Mouse (Mus musculus) hindbrain, embryonic 16.5 days (tissue): Measurements from ENCODE around the gene Gpn3. TPM values are rescaled to one million over a fixed set of nuclear protein-coding genes. Genes with fewer than 3 reads are reported as not detected.

Experiments used
- ATAC-seq: fragments of 200-750 bp; cut with Nextera tagmentation; 2 replicates; pipeline ENCODE4 v1.8.0; 2017; ENCODE audit warnings: moderate TSS enrichment, moderate library complexity
- H3K27ac ChIP-seq: fragments of 300-500 bp; sonication (generic); 2 replicates; pipeline ENCODE4 v1.5.1; 2014; ENCODE audit warnings: low read depth, mild to moderate bottlenecking, control low read depth, low read length, moderate library complexity
- H3K27me3 ChIP-seq: fragments of 300-500 bp; sonication (generic); replicated peaks from 2 replicates; pipeline ENCODE4 v1.6.1; 2014; ENCODE audit warnings: low read length; ENCODE audit not compliant: control insufficient read depth, insufficient read depth
- H3K36me3 ChIP-seq: fragments of 300-500 bp; sonication (generic); 2 replicates; pipeline ENCODE4 v1.6.1; 2014; ENCODE audit warnings: mild to moderate bottlenecking, low read length, moderate library complexity, mixed read lengths; ENCODE audit not compliant: control insufficient read depth, insufficient read depth
- H3K4me1 ChIP-seq: fragments of 300-500 bp; sonication (generic); 2 replicates; pipeline ENCODE4 v1.6.1; 2014; ENCODE audit warnings: low read depth, low read length; ENCODE audit not compliant: control insufficient read depth, insufficient read depth
- H3K4me2 ChIP-seq: fragments of 300-500 bp; sonication (generic); 2 replicates; pipeline ENCODE4 v1.6.1; 2014; ENCODE audit warnings: mild to moderate bottlenecking, low read length, control low read depth, moderate library complexity
- H3K4me3 ChIP-seq: fragments of 300-500 bp; sonication (generic); 2 replicates; pipeline ENCODE4 v1.5.1; 2014; ENCODE audit warnings: mild to moderate bottlenecking, low read length, control low read depth, moderate library complexity
- H3K9ac ChIP-seq: fragments of 300-500 bp; sonication (generic); 2 replicates; pipeline ENCODE4 v1.6.1; 2014; ENCODE audit warnings: low read depth, mild to moderate bottlenecking, control low read depth, low read length, moderate library complexity
- H3K9me3 ChIP-seq: fragments of 300-500 bp; sonication (generic); 2 replicates; pipeline ENCODE4 v1.6.1; 2014; ENCODE audit warnings: mild to moderate bottlenecking, low read length, moderate library complexity; ENCODE audit not compliant: control insufficient read depth
- WGBS: fragments of 180-500 bp; shearing (Covaris S2); extraction: QIAGEN DNeasy Blood & Tissue Kit; methylation state at CpG from one replicate; pipeline ENCODE4 v1.1.7; 2014; 5-methylcytosine and 5-hydroxymethylcytosine counted together
- polyA plus RNA-seq: library from polyadenylated mRNA; unstranded; fragments of >200 nt; fragmentation: Nextera tagmentation; extraction: Ambion mirVana; gene quantifications from 2 replicates; pipeline ENCODE4 v1.2.1, GENCODE M21; 2015

Gpn3 gene
- polyA plus RNA-seq, 1 experiment from 2014 or later, result 35.3 TPM

DNA sequence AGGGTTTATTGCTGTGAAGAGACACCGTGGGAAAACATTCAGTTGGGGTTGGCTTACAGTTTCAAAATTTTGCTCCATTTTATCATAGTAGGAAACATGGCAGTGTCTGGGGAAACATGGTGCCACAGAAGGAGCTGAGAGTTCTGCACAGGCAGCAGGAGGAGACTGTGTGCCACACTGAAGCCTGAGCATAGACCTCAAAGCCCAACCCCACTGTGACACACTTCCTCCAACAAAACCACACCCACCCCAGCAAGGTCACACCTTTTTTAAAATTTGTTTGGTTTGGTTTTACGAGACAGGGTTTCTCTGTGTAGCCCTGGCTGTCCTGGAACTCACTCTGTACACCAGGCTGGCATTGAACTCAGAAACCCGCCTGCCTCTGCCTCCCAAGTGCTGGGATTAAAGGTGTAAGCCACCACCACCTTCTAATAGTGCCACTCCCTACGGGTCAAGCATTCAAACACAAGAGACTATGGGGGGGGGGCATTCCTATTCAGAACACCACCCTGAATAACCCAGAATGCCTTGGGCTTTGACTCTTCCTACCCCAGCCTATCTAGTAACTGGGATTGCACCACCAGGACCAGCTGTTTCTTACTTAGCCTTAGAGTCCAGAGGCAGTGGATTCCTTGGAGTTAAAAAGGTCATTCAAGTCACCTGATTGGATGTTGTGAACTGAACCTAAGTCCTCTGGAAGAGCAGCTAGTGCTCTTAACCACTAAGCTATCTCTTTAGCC lies 58.5 kb downstream of the Gpn3 start:
- Histone ChIP-seq H3K36me3 (peaks cover 42% of the 10 kb centered on the region), H3K27me3 (no peaks in the 10 kb centered on the region), H3K4me2 (no peak overlapping the region), H3K4me1 (no peaks in the 10 kb centered on the region), H3K9me3 (no peaks in the 10 kb centered on the region), H3K27ac (no peak overlapping the region), H3K4me3 (no peak overlapping the region), H3K9ac (no peak overlapping the region)
- 95% methylated on average over 4 of the region's 4 CpGs for WGBS
- no peak for ATAC-seq

- no peak overlapping the region for H3K9ac ChIP-seq
- no peak overlapping the region for H3K4me3 ChIP-seq
- no peaks in the 10 kb centered on the region for H3K27me3 ChIP-seq
- no peak overlapping the region for H3K27ac ChIP-seq
- no peak for ATAC-seq
- WGBS, result 95% methylated on average over 8 of the region's 8 CpGs
- H3K4me2 ChIP-seq, result no peak overlapping the region
- no peaks in the 10 kb centered on the region for H3K9me3 ChIP-seq
- peaks cover 49% of the 10 kb centered on the region for H3K36me3 ChIP-seq
- no peaks in the 10 kb centered on the region for H3K4me1 ChIP-seq
Measured at GRCm38 (mm10) chr5:122431221-122431620, 59.5 kb downstream of the Gpn3 start.

Other genes with a start within 250 kb of the Gpn3 start
- gene Ccdc63, start 231.1 kb upstream of the Gpn3 start, polyA plus RNA-seq, result 0.19 and 0.20 TPM in 2 replicates
- 182 and 185 TPM in 2 replicates for gene Ppp1cc, start 213.6 kb upstream of the Gpn3 start, polyA plus RNA-seq
- gene Hvcn1, start 165.1 kb upstream of the Gpn3 start, polyA plus RNA-seq, result 1.1 and 1.5 TPM in 2 replicates
- gene Tctn1, start 107.4 kb upstream of the Gpn3 start, polyA plus RNA-seq, result 5.3 and 6.0 TPM in 2 replicates
- 6.5 and 8.1 TPM in 2 replicates for gene Pptc7, start 87.5 kb upstream of the Gpn3 start, polyA plus RNA-seq
- gene Rad9b, start 17.6 kb upstream of the Gpn3 start, polyA plus RNA-seq, result 17.7 and 20.1 TPM in 2 replicates
- gene Vps29, start 17.5 kb upstream of the Gpn3 start, polyA plus RNA-seq, result 314 and 353 TPM in 2 replicates
- 132 and 140 TPM in 2 replicates for gene Fam216a, start 488 bp downstream of the Gpn3 start, polyA plus RNA-seq
- 139 and 158 TPM in 2 replicates for gene Arpc3, start 20.0 kb downstream of the Gpn3 start, polyA plus RNA-seq
- 47.3 and 51.2 TPM in 2 replicates for gene Anapc7, start 49.8 kb downstream of the Gpn3 start, polyA plus RNA-seq
- gene Atp2a2, start 130.3 kb downstream of the Gpn3 start, polyA plus RNA-seq, result 47.2 and 50.2 TPM in 2 replicates
- 54.5 and 58.0 TPM in 2 replicates for gene Ift81, start 242.6 kb downstream of the Gpn3 start, polyA plus RNA-seq